Mouse (Mus musculus): ENCODE results near the gene Slc4a5.

The Slc4a5 gene

GRCm38 (mm10) chr6:83219814-83220213 is at the start of gene Slc4a5:
Gene Slc4a5 (plus strand): TSS chr6:83219828.
- ChIA-PET CTCF (interaction anchor here in 1 of 4 experiments (0.6 kb wide), 1 partner anchor 60 kb away, joined by 3 read pairs; no protein-coding TSS in a partner anchor), POLR2A (interaction anchor here in 2 of 4 experiments (0.6 to 1.2 kb wide), 3 partner anchors 8 to 442 kb away, joined by 3 read pairs; no protein-coding TSS in a partner anchor)

GRCm38 (mm10) chr6:83169872-83170271 is 49.8 kb upstream of the Slc4a5 start:
- ChIA-PET POLR2A (interaction anchor here in 2 of 4 experiments (0.9 to 1.5 kb wide), 6 partner anchors 8 to 156 kb away, joined by 3 to 5 read pairs (median 4); partner anchors contain the start of genes 1700003E16Rik (in 1 of the 2), Mob1a (in 1 of the 2), Mthfd2 (in 1 of the 2) and Wdr54 (in 1 of the 2)), CTCF (interaction anchor here in 3 of 4 experiments (0.6 to 8.9 kb wide), 6 partner anchors 13 to 155 kb away, joined by 3 to 76 read pairs (median 4); partner anchors contain the start of genes 1700003E16Rik (in 1 of the 3) and Wdr54 (in 1 of the 3))

- CTCF ChIA-PET = interaction anchor here in 2 of 4 experiments (1.0 to 1.6 kb wide), 4 partner anchors 9 to 175 kb away, joined by 3 to 6 read pairs (median 3); no protein-coding TSS in a partner anchor
These were observed 48.6 kb upstream of the Slc4a5 start for GRCm38 (mm10) chr6:83171063-83171462.

GRCm38 (mm10) chr6:83172240-83172920 is 47.2 kb upstream of the Slc4a5 start:
- ChIA-PET CTCF (interaction anchor here in 3 of 4 experiments (0.8 to 1.6 kb wide), 6 partner anchors 10 to 339 kb away, joined by 3 to 6 read pairs (median 3); no protein-coding TSS in a partner anchor), POLR2A (interaction anchor here in 2 of 4 experiments (0.8 to 2.0 kb wide), 10 partner anchors 10 to 70 kb away, joined by 3 to 7 read pairs (median 4); partner anchors contain the start of genes Ccdc142 (in 1 of the 2), Gm42688 (in 1 of the 2), Rtkn (in 1 of the 2) and Wbp1 (in 1 of the 2))

More at GRCm38 (mm10) chr6:83171063-83171462, 48.6 kb upstream of the Slc4a5 start:
- POLR2A ChIA-PET = interaction anchor here in 2 of 4 experiments (1.0 to 1.6 kb wide), 7 partner anchors 10 to 155 kb away, joined by 3 to 7 read pairs (median 4); partner anchors contain the start of genes Ccdc142 (in 1 of the 2), Gm42688 (in 1 of the 2), Mob1a (in 1 of the 2) and Mthfd2 (in 1 of the 2)

GRCm38 (mm10) chr6:83175996-83176395 is 43.6 kb upstream of the Slc4a5 start:
- POLR2A ChIA-PET = interaction anchor here in 1 of 4 experiments (1.9 kb wide), 1 partner anchor 10 kb away, joined by 7 read pairs; no protein-coding TSS in a partner anchor
- CTCF ChIA-PET = interaction anchor here in 1 of 4 experiments (2.4 kb wide), 1 partner anchor 10 kb away, joined by 10 read pairs; the partner anchor contains the start of gene Dctn1

GRCm38 (mm10) chr6:83179390-83180117 is 40.1 kb upstream of the Slc4a5 start:
- CTCF ChIA-PET = interaction anchor here in 1 of 4 experiments (1.4 kb wide), 1 partner anchor 183 kb away, joined by 3 read pairs; no protein-coding TSS in a partner anchor
- POLR2A ChIA-PET = interaction anchor here in 2 of 4 experiments (0.8 to 1.5 kb wide), 5 partner anchors 11 to 138 kb away, joined by 3 to 5 read pairs (median 3); partner anchors contain the start of genes 1700003E16Rik (in 1 of the 2), Rtkn (in 1 of the 2) and Wdr54 (in 1 of the 2)

GRCm38 (mm10) chr6:83180605-83181004 is 39.0 kb upstream of the Slc4a5 start:
- ChIA-PET POLR2A (interaction anchor here in 2 of 4 experiments (0.9 to 1.5 kb wide), 4 partner anchors 12 to 137 kb away, joined by 3 to 4 read pairs (median 3); partner anchors contain the start of genes 1700003E16Rik (in 1 of the 2), Rtkn (in 1 of the 2) and Wdr54 (in 1 of the 2)), CTCF (interaction anchor here in 1 of 4 experiments (1.4 kb wide), 1 partner anchor 184 kb away, joined by 3 read pairs; no protein-coding TSS in a partner anchor)

- ChIA-PET CTCF (interaction anchor here in 3 of 4 experiments (0.7 to 3.2 kb wide), 11 partner anchors 10 to 189 kb away, joined by 3 to 15 read pairs (median 4); partner anchors contain the start of gene Dctn1 (in 2 of the 3)), POLR2A (interaction anchor here in 3 of 4 experiments (0.6 to 3.3 kb wide), 11 partner anchors 9 to 132 kb away, joined by 3 to 12 read pairs (median 4); partner anchors contain the start of gene Dctn1 (in 1 of the 3))
These were observed 34.7 kb upstream of the Slc4a5 start for GRCm38 (mm10) chr6:83184858-83185435.

- ChIA-PET POLR2A (interaction anchor here in 3 of 4 experiments (0.5 to 3.3 kb wide), 20 partner anchors 8 to 534 kb away, joined by 3 to 12 read pairs (median 4); partner anchors contain the start of genes Aup1 (in 1 of the 3), Dctn1 (in 1 of the 3), Mob1a (in 1 of the 3) and Mthfd2 (in 1 of the 3)), CTCF (interaction anchor here in 3 of 4 experiments (0.5 to 3.2 kb wide), 17 partner anchors 8 to 190 kb away, joined by 3 to 15 read pairs (median 4); partner anchors contain the start of gene Dctn1 (in 3 of the 3))
These were observed 33.5 kb upstream of the Slc4a5 start for GRCm38 (mm10) chr6:83185895-83186861.

GRCm38 (mm10) chr6:83186946-83187345 is 32.7 kb upstream of the Slc4a5 start:
- POLR2A ChIA-PET = interaction anchor here in 2 of 4 experiments (1.4 to 2.0 kb wide), 3 partner anchors 15 to 66 kb away, joined by 4 to 8 read pairs (median 4); partner anchors contain the start of gene Wbp1 (in 1 of the 2)

GRCm38 (mm10) chr6:83193571-83193970 is 26.1 kb upstream of the Slc4a5 start:
- ChIA-PET CTCF (interaction anchor here in 1 of 4 experiments (1.0 to 1.1 kb wide), 2 partner anchors 21 to 71 kb away, joined by 3 to 5 read pairs; no protein-coding TSS in a partner anchor), POLR2A (interaction anchor here in 1 of 4 experiments (0.6 to 1.7 kb wide), 2 partner anchors 73 to 266 kb away, joined by 5 read pairs; partner anchors contain the start of gene Wbp1)

More at GRCm38 (mm10) chr6:83186946-83187345, 32.7 kb upstream of the Slc4a5 start:
- CTCF ChIA-PET = interaction anchor here in 1 of 4 experiments (3.2 kb wide), 1 partner anchor 78 kb away, joined by 15 read pairs; no protein-coding TSS in a partner anchor

GRCm38 (mm10) chr6:83197345-83198004 is 22.2 kb upstream of the Slc4a5 start:
- ChIA-PET CTCF (interaction anchor here (0.5 to 3.0 kb wide), 21 partner anchors 11 to 280 kb away, joined by 3 to 12 read pairs (median 3); partner anchors contain the start of genes 1700003E16Rik (in 1 of the 4), Ccdc142 (in 1 of the 4), Dctn1 (in 1 of the 4) and Gm42688 (in 1 of the 4)), POLR2A (interaction anchor here in 3 of 4 experiments (0.5 to 1.3 kb wide), 5 partner anchors 9 to 129 kb away, joined by 3 to 7 read pairs (median 3); partner anchors contain the start of genes Ccdc142 (in 1 of the 3) and Gm42688 (in 1 of the 3))

GRCm38 (mm10) chr6:83203320-83203719 is 16.3 kb upstream of the Slc4a5 start:
- POLR2A ChIA-PET = interaction anchor here in 1 of 4 experiments (1.1 to 1.5 kb wide), 4 partner anchors 19 to 146 kb away, joined by 3 to 5 read pairs (median 4); partner anchors contain the start of gene Dqx1
- CTCF ChIA-PET = interaction anchor here in 3 of 4 experiments (0.6 to 2.0 kb wide), 4 partner anchors 12 to 29 kb away, joined by 3 to 8 read pairs (median 4); no protein-coding TSS in a partner anchor

GRCm38 (mm10) chr6:83205851-83206250 is 13.8 kb upstream of the Slc4a5 start:
- ChIA-PET CTCF (interaction anchor here in 2 of 4 experiments (0.7 to 1.5 kb wide), 2 partner anchors 9 to 1171 kb away, joined by 4 to 5 read pairs; no protein-coding TSS in a partner anchor), POLR2A (interaction anchor here in 1 of 4 experiments (0.8 kb wide), 1 partner anchor 8 kb away, joined by 3 read pairs; no protein-coding TSS in a partner anchor)

Measured in embryonic stem cell, embryonic (primary cell).